ENCODE assay signal across 15 mouse cellular contexts in genomic region chr3:79901321-79901720, GRCm38 (mm10). TPM values are rescaled to one million over a fixed set of nuclear protein-coding genes. Genes with fewer than 3 reads are reported as not detected.
"Had no signal": no experiment of that assay in that cellular context is flagged by ENCODE, and none has a peak within 500 bp of the region (broad histone marks: within the 10 kb centered on the region; RNA-seq: fewer than 3 reads in every experiment).

No protein-coding gene starts in this region.

- H3K27ac ChIP-seq: left cerebral cortex, adult 2 months; limb, embryonic 10.5 days; liver, embryonic 13.5 days; lung, embryonic 15.5 days; midbrain, embryonic 12.5 days had no signal

- DNase-seq: kidney, adult 11 months; kidney, adult 9 months; kidney, postnatal 36 days; liver, embryonic 13.5 days; liver, postnatal 0 days; lung, postnatal 14 days; right cerebral cortex, postnatal 14 days; thymus, adult 18-20 months; thymus, postnatal 14 days had no signal

- H3K36me3 ChIP-seq: liver, embryonic 13.5 days; lung, embryonic 15.5 days; midbrain, embryonic 12.5 days had no signal

- H3K4me1 ChIP-seq: limb, embryonic 10.5 days; liver, embryonic 13.5 days had no signal

- H3K27me3 ChIP-seq: liver, embryonic 13.5 days; lung, embryonic 15.5 days; midbrain, embryonic 12.5 days had no signal

- H3K4me2 ChIP-seq: liver, embryonic 13.5 days; lung, embryonic 15.5 days; midbrain, embryonic 12.5 days had no signal

- ATAC-seq: liver, postnatal 0 days; midbrain, embryonic 16.5 days had no signal

- H3K9me3 ChIP-seq: limb, embryonic 10.5 days; liver, embryonic 13.5 days; lung, embryonic 15.5 days; midbrain, embryonic 12.5 days had no signal

- H3K4me3 ChIP-seq: left cerebral cortex, adult 2 months; limb, embryonic 10.5 days; liver, embryonic 13.5 days; lung, embryonic 15.5 days; midbrain, embryonic 12.5 days had no signal

- H3K9ac ChIP-seq: liver, embryonic 13.5 days; liver, postnatal 0 days; lung, embryonic 15.5 days; midbrain, embryonic 12.5 days had no signal

RNA-seq across cellular contexts. Expression of gene Tmem144, which starts 48.7 kb away (rescaled TPM):
- total RNA-seq: megakaryocyte-erythroid progenitor cell, adult 5-6 weeks had no signal
